Mouse (Mus musculus): ENCODE results near the gene Cdh8. TPM values are rescaled to one million over a fixed set of nuclear protein-coding genes. Genes with fewer than 3 reads are reported as not detected.

Gene Cdh8
- polyA plus RNA-seq (2012; rRNA removed) = not detected in 2 replicates

DNA sequence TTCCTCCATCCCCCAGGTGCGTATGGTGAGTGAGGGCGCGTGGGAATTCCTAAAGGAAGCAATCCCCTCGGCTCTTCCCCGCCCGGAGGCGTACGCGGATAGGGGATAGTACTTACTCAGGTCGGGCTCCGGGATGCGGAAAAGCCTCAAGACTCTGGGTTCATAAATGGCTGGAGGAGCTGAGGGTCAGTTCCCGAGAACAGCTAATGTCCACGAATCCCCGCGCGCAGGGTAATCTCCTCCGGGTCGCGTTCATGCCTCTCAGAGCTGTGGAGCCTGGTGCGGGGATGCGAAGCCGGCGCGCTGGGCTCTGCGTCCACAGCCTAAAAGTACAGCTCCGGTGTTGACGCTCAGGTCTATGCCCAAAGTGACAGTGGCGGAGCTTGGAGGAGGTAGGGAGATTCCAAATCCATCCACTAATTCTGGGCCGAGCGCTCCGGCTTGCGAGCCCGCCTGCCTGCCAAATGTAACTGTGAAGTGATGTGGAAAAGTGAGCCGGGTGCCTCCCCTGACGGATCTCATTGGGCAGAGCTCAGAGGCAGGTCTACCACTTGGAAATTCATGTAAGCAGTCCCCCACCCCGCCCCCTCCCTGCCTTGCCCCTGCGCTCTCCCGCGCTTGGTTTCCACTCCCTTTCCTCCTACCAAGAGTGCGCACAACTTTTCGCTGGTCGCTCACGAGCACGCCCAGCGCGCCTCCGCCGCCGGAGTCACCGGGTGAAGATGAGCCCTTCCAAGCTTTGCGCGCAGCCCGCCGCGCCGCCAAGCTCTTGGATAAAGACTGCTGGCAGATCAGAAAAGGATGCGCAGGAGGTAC lies at the start of gene Cdh8:
Cdh8 (minus strand) TSS at position 506 of the 816 bp plus-strand sequence.
- no peak for DNase-seq (ENCODE audit: low read depth)

DNA sequence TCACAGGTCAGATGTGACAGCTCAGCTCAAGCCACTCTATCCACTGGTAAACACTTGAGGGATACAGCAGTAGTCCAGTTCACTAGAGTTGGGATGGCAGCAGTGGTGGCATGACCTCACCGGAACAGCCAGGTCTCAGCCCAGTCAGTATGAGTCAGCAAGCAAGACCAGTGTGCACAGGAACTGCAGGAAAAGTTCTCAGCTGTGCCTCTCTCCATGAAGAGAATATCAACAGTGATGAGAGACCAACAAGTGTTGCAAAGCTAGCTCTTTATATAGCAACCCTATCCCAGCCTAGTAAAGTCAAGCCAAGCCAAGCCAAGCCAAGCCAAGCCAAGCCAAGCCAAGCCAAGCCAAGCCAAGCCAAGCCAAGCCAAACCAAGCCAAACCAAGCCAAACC lies 30.2 kb upstream of the Cdh8 start:
- no peak for DNase-seq (ENCODE audit: low read depth)

GRCm38 (mm10) chr8:99425901-99426300 lies 9.6 kb upstream of the Cdh8 start:
- DNase-seq (ENCODE audit: low read depth) = no peak

GRCm38 (mm10) chr8:99421516-99421915 lies 5.2 kb upstream of the Cdh8 start:
- DNase-seq (ENCODE audit: low read depth) = no peak

GRCm38 (mm10) chr8:99419726-99420125 lies 3.5 kb upstream of the Cdh8 start:
- no peak for DNase-seq (ENCODE audit: low read depth)

- no peak for DNase-seq (ENCODE audit: low read depth)
These were observed 1.2 kb upstream of the Cdh8 start for GRCm38 (mm10) chr8:99417456-99417855.

GRCm38 (mm10) chr8:99415076-99415965 lies 950 bp downstream of the Cdh8 start:
- no peak for DNase-seq (ENCODE audit: low read depth)

GRCm38 (mm10) chr8:99414483-99414921 lies 1.8 kb downstream of the Cdh8 start:
- DNase-seq (ENCODE audit: low read depth) = no peak

DNA sequence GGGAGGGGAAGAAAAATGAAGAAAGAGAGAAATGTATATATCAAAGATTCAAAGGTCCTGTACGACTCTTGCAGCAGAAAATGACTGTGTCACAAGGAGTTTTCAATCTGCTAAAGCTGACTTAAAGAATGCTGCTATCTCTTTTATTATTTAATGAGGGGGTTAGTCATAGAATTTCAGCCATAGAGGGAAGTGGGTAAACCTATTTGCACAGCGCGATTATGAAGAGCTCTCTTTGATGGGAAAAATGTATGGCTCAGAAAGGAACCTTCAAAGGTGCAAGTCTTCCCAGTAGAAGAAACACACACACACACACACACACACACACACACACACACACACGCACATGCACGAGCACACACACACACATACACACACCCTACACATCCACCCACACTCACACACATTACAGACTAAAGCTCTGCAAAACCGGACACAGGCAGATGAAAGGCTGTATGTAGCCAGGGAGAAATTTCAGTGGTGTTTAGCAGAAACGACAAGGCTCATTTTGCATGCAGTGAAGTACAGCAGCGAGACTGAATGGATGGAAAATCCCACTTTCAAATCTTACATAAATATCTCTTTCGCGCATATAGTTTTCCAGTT lies 2.3 kb downstream of the Cdh8 start:
- DNase-seq (ENCODE audit: low read depth) = no peak

DNA sequence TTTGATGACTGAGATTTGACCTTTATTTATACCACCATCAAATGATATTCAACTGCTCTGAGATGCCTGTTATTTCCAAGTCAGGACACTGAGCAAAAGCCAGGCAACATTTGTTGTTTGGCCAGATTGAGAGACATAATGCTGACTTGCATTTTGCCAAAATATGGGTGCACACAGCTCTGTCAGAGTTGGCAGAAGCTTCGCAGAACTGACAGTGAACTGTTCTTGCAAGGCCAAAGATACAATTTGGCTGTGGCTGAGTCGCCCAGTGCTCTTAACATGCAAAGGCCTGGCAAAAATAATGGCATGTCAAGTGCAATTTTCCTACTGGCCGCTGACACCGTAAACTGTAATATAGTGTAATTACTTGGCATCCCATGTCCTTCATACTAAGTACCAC lies 22.4 kb downstream of the Cdh8 start:
- no peak for DNase-seq (ENCODE audit: low read depth)

DNA sequence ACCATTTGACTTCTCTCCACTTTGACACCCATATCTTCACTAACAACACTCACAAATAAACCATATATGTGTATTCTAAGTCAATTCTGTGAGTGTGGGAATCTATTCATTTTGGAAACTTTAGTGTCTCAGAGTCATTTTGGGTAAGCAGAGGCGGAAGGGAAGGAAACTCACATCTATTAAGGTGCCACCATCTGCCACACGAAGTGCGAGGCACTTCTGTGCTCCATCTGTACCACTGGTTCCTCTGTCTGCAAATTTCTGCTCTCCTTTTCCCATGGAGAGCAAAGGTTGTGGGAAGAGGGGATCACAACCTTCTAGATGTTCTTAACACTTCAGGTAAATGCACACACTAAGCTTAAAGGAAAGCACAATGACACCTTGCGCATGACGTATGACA lies 46.2 kb downstream of the Cdh8 start:
- DNase-seq (ENCODE audit: low read depth) = no peak

DNA sequence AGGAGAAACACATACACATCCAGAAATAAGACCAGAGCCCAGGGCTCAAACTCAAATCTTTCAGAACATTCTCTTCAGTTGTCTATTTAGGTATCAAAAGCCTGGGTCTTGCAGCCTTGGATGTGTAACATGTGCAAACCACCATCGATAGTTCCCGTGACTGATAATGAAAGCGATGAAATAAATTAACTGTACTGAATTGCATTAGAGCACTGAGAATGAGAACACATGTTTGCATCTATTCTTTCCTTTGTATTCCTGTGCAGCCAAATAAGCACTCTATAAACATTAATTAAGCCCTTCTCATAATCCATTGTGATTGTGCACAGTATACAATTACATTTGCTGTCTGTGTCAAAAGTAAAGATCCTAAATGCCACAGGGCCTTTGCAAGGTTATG lies 47.1 kb downstream of the Cdh8 start:
- no peak for DNase-seq (ENCODE audit: low read depth)

- DNase-seq (ENCODE audit: low read depth) = no peak
These were observed 47.8 kb downstream of the Cdh8 start for GRCm38 (mm10) chr8:99368449-99368848.

- no peak for DNase-seq (ENCODE audit: low read depth)
These were observed 62.3 kb downstream of the Cdh8 start for GRCm38 (mm10) chr8:99353923-99354322.

DNA sequence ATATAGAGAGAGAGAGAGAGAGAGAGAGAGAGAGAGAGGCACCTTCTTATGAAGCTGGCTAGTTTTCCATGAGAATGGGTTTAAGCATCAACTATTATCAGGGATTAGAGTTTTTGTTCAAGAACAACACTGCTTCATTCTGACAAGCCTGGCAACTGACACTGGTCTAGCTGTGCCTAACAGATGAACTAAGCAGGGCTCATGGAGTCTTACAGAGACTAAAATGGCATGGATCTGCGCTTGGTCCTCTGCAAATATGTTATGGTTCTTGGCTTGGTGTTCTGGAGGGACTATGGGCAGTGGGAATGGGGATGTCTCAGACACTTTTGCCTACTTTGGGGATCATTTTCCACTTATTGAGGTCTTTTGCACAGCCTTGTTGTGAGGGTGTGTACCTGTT lies 63.0 kb downstream of the Cdh8 start:
- no peak for DNase-seq (ENCODE audit: low read depth)

DNA sequence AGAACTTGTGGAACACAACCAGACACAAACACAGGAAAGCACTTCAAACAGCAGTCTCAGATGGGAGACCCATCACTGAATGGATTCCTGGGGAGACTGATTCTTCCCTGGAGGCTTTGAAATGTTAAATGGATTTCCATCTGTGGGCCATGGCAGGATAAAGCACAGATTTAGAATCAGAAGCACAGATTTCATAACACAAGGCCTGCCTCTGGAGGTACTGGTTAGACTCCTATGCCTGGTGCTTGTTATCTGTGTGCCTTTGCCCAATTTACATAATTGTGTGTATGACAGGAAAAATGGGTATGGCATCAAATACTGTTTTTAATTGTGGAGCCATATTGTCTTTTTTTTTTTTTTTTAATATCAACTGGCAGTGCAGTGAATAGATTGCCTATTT lies 66.8 kb downstream of the Cdh8 start:
- DNase-seq (ENCODE audit: low read depth) = no peak

DNA sequence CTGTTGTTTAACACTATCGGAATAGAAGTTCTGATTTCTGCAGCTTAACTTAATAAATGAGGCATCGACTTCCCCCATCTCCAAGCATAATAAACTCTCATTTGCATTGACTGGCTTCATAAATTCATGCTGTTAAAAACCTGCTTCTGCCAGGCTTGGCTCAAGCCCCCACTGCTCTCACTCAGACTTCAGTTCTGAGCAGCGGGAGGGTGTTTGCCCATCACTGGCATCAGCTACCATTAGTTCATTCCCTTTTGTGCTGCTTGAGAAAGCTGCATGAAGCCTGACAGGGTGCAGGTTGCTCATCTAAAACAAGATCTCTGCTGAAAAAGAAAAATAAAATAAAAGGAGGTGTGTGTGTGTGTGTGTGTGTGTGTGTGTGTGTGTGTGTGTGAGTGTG lies 67.7 kb downstream of the Cdh8 start:
- no peak for DNase-seq (ENCODE audit: low read depth)

- DNase-seq (ENCODE audit: low read depth) = no peak
These were observed 77.0 kb downstream of the Cdh8 start for GRCm38 (mm10) chr8:99339310-99339709.

DNA sequence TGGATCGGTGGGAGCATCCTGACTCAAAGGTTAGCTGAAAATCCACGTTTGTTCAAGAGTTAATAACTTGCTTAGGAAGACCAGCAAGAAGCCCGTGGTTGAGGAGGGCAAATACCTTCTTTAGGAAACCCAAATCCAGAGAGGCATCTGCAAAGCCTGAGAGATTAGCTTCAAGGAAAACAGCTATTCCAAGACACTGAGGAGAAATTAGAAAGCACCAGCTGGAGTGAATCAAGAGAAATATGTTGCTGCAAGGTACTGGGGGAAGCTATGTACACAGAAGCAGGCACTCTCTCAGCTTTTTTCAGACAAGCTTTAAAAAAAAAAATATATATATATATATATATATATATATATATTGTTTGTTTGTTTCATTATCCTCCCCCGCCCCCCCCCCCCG lies 88.7 kb downstream of the Cdh8 start:
- no peak for DNase-seq (ENCODE audit: low read depth)

DNA sequence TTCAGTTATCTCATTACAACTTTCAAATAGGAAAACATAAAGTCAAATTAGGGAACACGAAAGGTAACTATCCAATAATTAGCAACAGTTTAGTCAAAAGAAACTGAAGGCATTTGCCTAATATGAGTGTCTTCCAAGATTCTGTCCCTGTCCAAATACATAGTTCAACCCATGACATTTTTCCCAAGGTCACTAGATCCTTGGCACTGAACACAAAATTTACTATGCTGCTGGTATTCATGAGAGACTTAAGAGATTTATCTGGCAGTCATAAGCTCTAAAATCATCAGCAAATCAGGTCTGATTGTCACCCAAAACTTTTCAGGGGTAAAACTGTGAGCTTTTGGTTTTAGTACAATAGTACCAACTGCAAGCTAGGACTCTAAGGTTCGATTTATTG lies 101.7 kb downstream of the Cdh8 start:
- no peak for DNase-seq (ENCODE audit: low read depth)

- no peak for DNase-seq (ENCODE audit: low read depth)
These were observed 112.1 kb downstream of the Cdh8 start for GRCm38 (mm10) chr8:99304184-99304583.

DNA sequence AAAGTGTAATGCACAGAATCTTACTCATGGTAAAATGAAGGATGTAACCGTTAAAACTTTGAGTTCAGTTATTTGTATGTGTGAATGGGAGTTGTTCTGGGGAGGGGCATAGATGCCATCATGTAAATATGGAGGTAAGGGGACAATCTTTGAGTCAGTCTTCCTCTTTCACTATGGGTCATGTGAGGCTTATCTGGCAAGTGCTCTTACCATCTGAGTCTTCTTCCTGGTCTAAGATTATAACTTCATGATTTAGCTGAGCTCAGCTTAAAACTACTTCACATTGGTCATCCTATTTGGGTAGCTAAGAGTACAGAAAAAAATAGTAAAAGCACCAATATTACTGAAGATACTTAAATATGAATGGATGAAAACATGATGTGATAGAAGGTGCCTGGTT lies 126.1 kb downstream of the Cdh8 start:
- DNase-seq (ENCODE audit: low read depth) = no peak
